Mouse (Mus musculus) spleen, postnatal 10 days (tissue): ENCODE results near the gene Sema3b.
A peak's percentile ranks its signal among the peaks of the same experiment; 100 is the strongest.

ENCODE experiments used
- DNase-seq, 2 experiments: peaks; one replicate each; pipeline ENCODE4 v3.0.0; 2021 to 2022; ENCODE audit warnings: low spot score in 2 of 2

Sema3b gene

GRCm38 (mm10) chr9:107612945-107613569 lies 4.0 kb upstream of the Sema3b start:
- peak in 1 of 2 experiments; percentile 26 for DNase-seq

GRCm38 (mm10) chr9:107612191-107612944 lies 3.3 kb upstream of the Sema3b start:
- DNase-seq = peak; percentile 98 to 99

- no peak for DNase-seq
Observed at GRCm38 (mm10) chr9:107611456-107612190, 2.6 kb upstream of the Sema3b start.

GRCm38 (mm10) chr9:107609433-107609830 lies 403 bp upstream of the Sema3b start:
- DNase-seq = no peak

GRCm38 (mm10) chr9:107607653-107608245 lies 1.3 kb downstream of the Sema3b start:
- DNase-seq = no peak

- DNase-seq = no peak
Observed at GRCm38 (mm10) chr9:107607036-107607435, 2.0 kb downstream of the Sema3b start.

GRCm38 (mm10) chr9:107606591-107606990 lies 2.4 kb downstream of the Sema3b start:
- peak in 1 of 2 experiments; percentile 24 for DNase-seq

GRCm38 (mm10) chr9:107605041-107605661 lies 3.9 kb downstream of the Sema3b start:
- peak in 1 of 2 experiments; percentile 38 for DNase-seq

GRCm38 (mm10) chr9:107603251-107603650 lies 5.8 kb downstream of the Sema3b start:
- peak in 1 of 2 experiments; percentile 43 for DNase-seq

- DNase-seq = peak; percentile 96 to 97
Observed at GRCm38 (mm10) chr9:107602068-107602648, 6.9 kb downstream of the Sema3b start.

- DNase-seq = peak in 1 of 2 experiments; percentile 27
Observed at GRCm38 (mm10) chr9:107601275-107601674, 7.8 kb downstream of the Sema3b start.

- peak in 1 of 2 experiments; percentile 56 for DNase-seq
Observed at GRCm38 (mm10) chr9:107600745-107601144, 8.3 kb downstream of the Sema3b start.

GRCm38 (mm10) chr9:107599842-107600241 lies 9.2 kb downstream of the Sema3b start:
- no peak for DNase-seq

GRCm38 (mm10) chr9:107599433-107599832 lies 9.6 kb downstream of the Sema3b start:
- DNase-seq = no peak

GRCm38 (mm10) chr9:107598385-107598784 lies 10.6 kb downstream of the Sema3b start:
- DNase-seq = no peak

- no peak for DNase-seq
Observed at GRCm38 (mm10) chr9:107596619-107597569, 12.1 kb downstream of the Sema3b start.

GRCm38 (mm10) chr9:107594281-107595062 lies 14.6 kb downstream of the Sema3b start:
- DNase-seq = no peak

GRCm38 (mm10) chr9:107593101-107593976 lies 15.7 kb downstream of the Sema3b start:
- peak in 1 of 2 experiments; percentile 22 for DNase-seq
